Mouse (Mus musculus): ENCODE data around the gene Cntn4. TPM values are rescaled to one million over a fixed set of nuclear protein-coding genes. Genes with fewer than 3 reads are reported as not detected.

Cntn4 gene
- polyA plus RNA-seq, 1 experiment: 0.12 TPM

DNA sequence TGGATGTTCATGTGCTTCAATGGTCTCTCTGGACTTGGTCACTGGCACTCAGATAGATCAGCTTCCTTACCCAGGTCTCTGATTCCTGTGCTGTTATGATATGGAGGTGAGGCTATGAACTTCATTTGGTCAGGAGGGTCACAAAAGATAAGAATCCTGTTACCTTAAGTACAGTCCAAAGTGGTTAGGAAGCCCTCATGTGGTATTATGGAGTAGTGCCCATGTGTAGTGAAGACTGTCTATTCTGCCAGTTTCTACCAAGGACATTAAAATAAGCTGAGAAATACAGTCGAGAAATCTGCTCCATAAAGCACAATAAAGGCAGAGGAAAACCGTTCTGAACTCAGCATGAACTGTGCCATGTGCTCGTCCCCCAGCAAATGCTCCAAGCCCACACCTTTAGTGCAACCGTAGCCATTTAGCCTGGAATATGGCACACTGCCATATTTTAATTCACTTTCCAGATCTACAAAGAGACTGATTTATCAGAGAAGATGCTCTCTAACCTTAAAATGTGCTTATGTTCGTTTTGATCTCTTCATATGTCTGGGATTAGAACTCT, 943.8 kb downstream of the Cntn4 start:
- 61% methylated on average over 5 of the region's 5 CpGs for WGBS
- TF ChIP-seq POLR2A (IDR thresholded peaks at IDR 0.05; ENCODE audit: borderline replicate concordance, extremely low read depth, low read depth, low read length) (no peak), CTCF (IDR thresholded peaks at IDR 0.05; ENCODE audit: insufficient read depth, low read length) (no peak)
- Histone ChIP-seq H3K4me1 (ENCODE audit: control insufficient read depth, insufficient read depth, low read length) (no peaks in the 10 kb centered on the region), H3K4me3 (replicated peaks; ENCODE audit: extremely low read depth, low read depth, low read length) (no peak overlapping the region)
- DNase-seq: no peak

DNA sequence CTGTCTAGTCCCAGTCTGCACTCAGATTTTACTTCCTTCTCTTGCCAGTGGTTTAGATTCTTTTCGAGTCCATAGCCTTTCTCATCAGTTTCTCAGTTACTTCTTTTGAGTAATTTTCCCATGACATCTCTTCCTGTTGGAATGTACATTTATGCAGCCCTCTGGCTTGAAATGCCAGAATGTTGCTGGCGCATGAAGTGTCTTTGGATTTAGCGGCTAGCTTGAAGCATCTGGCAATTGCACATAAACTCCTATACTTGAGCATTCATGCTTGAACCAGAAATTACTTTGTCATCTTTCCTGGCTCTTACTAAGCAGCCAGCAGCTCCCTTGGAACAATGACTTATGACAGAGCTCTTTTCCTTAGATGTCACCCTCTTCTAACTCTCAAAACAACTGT, 965.6 kb downstream of the Cntn4 start:
- TF ChIP-seq POLR2A (IDR thresholded peaks at IDR 0.05; ENCODE audit: borderline replicate concordance, extremely low read depth, low read depth, low read length) (no peak), CTCF (IDR thresholded peaks at IDR 0.05; ENCODE audit: insufficient read depth, low read length) (no peak)
- Histone ChIP-seq H3K4me3 (replicated peaks; ENCODE audit: extremely low read depth, low read depth, low read length) (no peak overlapping the region), H3K4me1 (ENCODE audit: control insufficient read depth, insufficient read depth, low read length) (no peaks in the 10 kb centered on the region)
- 64% methylated on average over 3 of the region's 3 CpGs for whole genome bisulfite sequencing
- no peak for DNase-seq

DNA sequence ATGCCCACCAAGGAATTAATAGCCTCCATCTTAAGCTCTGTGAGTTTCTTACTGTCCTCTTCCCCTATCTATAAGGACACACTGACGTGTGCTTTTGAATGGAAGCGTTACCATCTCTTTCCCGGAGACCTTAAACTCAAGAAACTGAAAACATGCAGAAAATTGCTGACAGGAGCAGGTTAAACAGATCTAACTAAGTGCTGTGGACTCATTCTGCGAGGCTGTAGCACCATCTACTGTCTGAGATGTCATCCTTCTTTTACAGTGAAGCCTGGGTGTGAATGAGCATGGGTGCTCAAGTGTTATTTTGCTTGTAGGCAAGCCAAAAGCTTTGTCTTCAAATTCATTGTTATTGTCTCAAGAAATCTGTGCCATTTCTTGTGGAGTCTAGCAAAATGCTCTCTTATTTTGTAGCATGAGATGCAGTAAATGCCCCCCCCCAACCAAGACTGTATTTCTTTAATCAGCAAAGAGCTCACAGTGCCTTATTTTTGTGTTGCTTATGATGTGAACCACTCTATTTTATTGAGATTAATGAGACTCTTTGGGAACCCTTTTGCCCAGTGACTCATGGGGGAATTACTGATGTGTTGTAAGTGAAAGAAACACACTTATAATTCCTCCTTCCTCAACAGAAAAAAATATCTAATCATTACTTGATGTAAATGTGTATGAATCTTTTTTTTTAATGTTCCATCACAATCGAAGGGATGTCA, 968.2 kb downstream of the Cntn4 start:
- no peak for TF ChIP-seq CTCF (IDR thresholded peaks at IDR 0.05; ENCODE audit: insufficient read depth, low read length)
- no peak for TF ChIP-seq POLR2A (IDR thresholded peaks at IDR 0.05; ENCODE audit: borderline replicate concordance, extremely low read depth, low read depth, low read length)
- Histone ChIP-seq H3K4me1 (ENCODE audit: control insufficient read depth, insufficient read depth, low read length) (no peaks in the 10 kb centered on the region), H3K4me3 (replicated peaks; ENCODE audit: extremely low read depth, low read depth, low read length) (no peak overlapping the region)
- 27% methylated on average over 5 of the region's 5 CpGs for WGBS
- no peak for DNase-seq

DNA sequence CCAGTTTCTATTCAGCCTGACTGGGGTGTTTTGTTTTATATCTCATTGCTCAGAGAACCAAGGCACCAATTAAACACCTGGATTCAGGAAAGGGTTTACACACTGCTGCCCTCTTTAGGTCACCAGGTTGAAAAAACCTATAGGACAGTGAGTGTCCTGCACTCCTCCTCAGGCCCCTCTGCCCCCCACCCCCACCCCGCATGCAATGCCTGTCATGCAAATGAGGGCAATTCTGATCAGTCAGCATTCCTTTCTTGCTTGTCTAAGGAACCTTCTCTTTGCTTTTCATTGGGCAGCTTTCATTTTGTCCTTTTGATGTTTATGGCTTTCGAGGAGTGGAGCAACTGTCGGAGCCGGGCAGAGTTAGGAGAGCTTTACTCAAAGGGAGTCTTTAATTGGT, 969.5 kb downstream of the Cntn4 start:
- Histone ChIP-seq H3K4me1 (ENCODE audit: control insufficient read depth, insufficient read depth, low read length) (no peaks in the 10 kb centered on the region), H3K4me3 (replicated peaks; ENCODE audit: extremely low read depth, low read depth, low read length) (no peak overlapping the region)
- WGBS: 54% methylated on average over 4 of the region's 4 CpGs
- TF ChIP-seq CTCF (IDR thresholded peaks at IDR 0.05; ENCODE audit: insufficient read depth, low read length): no peak
- no peak for TF ChIP-seq POLR2A (IDR thresholded peaks at IDR 0.05; ENCODE audit: borderline replicate concordance, extremely low read depth, low read depth, low read length)
- no peak for DNase-seq

DNA sequence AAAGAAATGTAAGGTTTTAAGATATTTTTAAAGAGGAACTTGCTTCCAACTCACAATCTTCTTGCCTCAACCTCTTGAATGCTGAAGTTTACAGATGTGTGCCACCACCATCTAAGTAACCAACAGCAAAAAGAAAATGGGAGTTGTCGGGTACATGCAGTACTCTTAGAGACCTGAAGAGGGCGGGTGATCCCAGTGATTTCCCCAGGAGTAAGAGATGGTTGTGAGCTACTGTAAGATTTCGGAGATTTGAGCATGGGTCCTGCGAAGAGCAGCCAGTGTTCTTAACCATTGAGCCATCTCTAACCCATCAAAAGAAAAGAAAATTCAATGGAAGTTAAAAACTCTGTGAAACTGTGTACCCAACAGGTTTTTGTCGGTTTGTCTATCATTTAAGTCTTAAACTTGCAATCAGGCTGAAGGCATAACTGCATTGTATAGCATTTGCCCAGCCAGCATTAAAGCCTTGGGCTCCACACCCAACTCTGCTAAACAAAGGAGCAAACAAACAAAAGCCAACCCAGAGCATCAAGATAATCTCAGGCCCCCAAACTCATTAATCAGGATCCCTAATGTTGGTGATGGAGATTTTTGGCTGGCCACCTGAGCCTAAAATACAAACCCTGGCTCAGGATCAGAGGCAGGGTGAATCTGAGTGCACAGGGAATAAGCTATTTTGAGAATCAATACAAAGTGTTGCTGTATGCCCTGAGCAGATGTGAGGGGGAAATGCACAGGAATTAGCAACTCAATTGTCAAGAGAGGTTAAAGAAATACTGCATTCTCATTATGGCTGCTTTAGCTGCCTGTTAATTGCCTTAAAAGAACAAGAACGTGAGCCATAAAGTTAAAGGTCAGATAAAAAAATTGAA, 986.6 kb downstream of the Cntn4 start:
- TF ChIP-seq CTCF (IDR thresholded peaks at IDR 0.05; ENCODE audit: insufficient read depth, low read length) (no peak), POLR2A (IDR thresholded peaks at IDR 0.05; ENCODE audit: borderline replicate concordance, extremely low read depth, low read depth, low read length) (no peak)
- H3K4me1 ChIP-seq (ENCODE audit: control insufficient read depth, insufficient read depth, low read length): no peaks in the 10 kb centered on the region
- peak; percentile 15 for DNase-seq
- no peak overlapping the region for H3K4me3 ChIP-seq (replicated peaks; ENCODE audit: extremely low read depth, low read depth, low read length)
- 34% methylated on average over 6 of the region's 6 CpGs for WGBS

DNA sequence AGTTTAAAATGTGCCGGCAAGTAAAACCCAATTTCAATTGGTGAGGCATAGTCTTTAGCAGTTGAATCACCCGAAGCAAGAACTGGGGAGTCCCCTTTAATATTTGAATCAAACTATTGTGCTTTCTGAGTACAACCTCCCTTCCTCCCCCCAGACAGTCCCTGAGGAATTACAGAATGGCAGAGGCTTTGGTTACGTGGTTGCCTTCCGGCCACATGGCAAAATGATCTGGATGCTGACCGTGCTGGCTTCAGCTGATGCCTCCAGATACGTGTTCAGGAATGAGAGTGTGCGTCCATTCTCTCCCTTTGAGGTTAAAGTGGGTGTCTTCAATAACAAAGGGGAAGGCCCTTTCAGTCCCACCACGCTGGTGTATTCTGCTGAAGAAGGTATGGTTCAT, 998.1 kb downstream of the Cntn4 start:
- WGBS: 83% methylated on average over 8 of the region's 8 CpGs
- DNase-seq: no peak
- Histone ChIP-seq H3K4me3 (replicated peaks; ENCODE audit: extremely low read depth, low read depth, low read length) (no peak overlapping the region), H3K4me1 (ENCODE audit: control insufficient read depth, insufficient read depth, low read length) (no peaks in the 10 kb centered on the region)
- no peak for TF ChIP-seq CTCF (IDR thresholded peaks at IDR 0.05; ENCODE audit: insufficient read depth, low read length)
- no peak for TF ChIP-seq POLR2A (IDR thresholded peaks at IDR 0.05; ENCODE audit: borderline replicate concordance, extremely low read depth, low read depth, low read length)

DNA sequence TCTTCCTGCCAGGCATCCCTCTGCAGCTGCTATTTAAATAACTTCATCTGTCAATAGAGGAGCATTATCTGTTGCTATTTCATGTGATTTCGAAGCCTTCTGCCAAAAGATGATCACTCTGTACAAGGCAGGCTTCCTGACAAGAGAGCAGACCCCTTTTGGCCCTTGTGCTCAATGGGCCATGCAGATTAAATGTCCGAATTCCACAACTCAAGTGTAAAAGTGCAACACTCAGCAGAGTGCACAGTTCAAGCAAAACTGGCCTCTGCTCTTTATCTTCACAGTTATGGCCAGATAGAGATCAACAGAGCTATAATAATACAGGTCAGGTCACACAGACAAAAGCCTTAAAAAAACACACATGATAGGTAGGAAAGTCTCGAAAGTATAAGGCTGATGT, 1024.5 kb downstream of the Cntn4 start:
- no peak for DNase-seq
- Histone ChIP-seq H3K4me3 (replicated peaks; ENCODE audit: extremely low read depth, low read depth, low read length) (no peak overlapping the region), H3K4me1 (ENCODE audit: control insufficient read depth, insufficient read depth, low read length) (no peaks in the 10 kb centered on the region)
- WGBS: 49% methylated on average over 3 of the region's 3 CpGs
- no peak for TF ChIP-seq CTCF (IDR thresholded peaks at IDR 0.05; ENCODE audit: insufficient read depth, low read length)
- no peak for TF ChIP-seq POLR2A (IDR thresholded peaks at IDR 0.05; ENCODE audit: borderline replicate concordance, extremely low read depth, low read depth, low read length)

DNA sequence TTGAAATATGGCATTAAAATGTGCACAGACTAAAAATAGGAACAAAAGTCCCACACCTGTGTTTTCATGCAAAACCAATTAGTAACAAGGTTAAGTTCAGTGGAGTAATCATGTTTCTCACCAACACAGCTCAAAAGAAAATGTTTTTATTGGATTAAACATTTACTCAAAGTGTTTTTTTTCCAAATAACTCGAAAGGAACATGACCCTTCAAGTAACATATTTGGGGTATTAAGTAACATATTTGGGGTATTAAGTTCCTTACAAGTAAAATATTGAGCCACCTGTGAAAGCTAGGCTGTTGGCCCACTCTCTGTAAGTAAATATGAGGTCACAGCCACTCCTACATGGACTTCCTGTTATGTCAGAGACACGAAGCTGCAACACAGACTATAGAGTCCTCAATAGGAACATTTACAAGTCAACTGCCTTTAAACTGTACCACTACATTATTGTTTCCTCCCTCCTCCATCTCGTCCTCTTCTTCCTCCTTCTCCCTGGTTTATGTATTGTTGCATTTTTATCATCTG, 1028.1 kb downstream of the Cntn4 start:
- Histone ChIP-seq H3K4me3 (replicated peaks; ENCODE audit: extremely low read depth, low read depth, low read length) (no peak overlapping the region), H3K4me1 (ENCODE audit: control insufficient read depth, insufficient read depth, low read length) (no peaks in the 10 kb centered on the region)
- TF ChIP-seq CTCF (IDR thresholded peaks at IDR 0.05; ENCODE audit: insufficient read depth, low read length): no peak
- 18% methylated on average over 3 of the region's 3 CpGs for WGBS
- DNase-seq: no peak

DNA sequence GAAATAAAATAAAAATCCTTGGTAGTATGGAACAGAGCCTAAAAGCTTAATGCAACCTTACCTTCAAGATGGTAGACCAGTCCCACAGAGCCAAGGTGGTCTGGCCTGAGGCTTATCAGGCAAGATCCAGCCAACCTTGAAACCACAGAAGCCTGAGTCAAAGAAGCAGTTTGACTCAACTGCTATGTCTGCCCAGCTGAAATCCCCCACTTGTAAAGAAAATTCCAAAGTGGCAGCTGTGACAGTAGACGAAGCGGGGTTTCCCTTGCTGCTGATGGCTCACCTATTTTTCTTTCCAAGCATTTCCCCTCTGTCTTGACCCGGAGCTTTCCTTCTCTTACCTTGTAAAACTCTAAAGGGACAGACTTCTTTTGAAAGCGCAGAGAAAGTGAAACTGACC, 1048.2 kb downstream of the Cntn4 start:
- TF ChIP-seq CTCF (IDR thresholded peaks at IDR 0.05; ENCODE audit: insufficient read depth, low read length) (no peak), POLR2A (IDR thresholded peaks at IDR 0.05; ENCODE audit: borderline replicate concordance, extremely low read depth, low read depth, low read length) (no peak)
- WGBS: 63% methylated on average over 4 of the region's 4 CpGs
- no peak for DNase-seq
- Histone ChIP-seq H3K4me3 (replicated peaks; ENCODE audit: extremely low read depth, low read depth, low read length) (no peak overlapping the region), H3K4me1 (ENCODE audit: control insufficient read depth, insufficient read depth, low read length) (no peaks in the 10 kb centered on the region)
